Mouse (Mus musculus) kidney, adult 2 months (tissue): ENCODE measurements around the gene Apopt1.

Source experiments
- CTCF ChIP-seq: fragments of 200-500 bp; conservative IDR thresholded peaks from 2 replicates; pipeline ENCODE4 v1.5.1; 2011; ENCODE audit warnings: low read depth, mild to moderate bottlenecking, control low read depth, low read length, moderate library complexity, mixed read lengths; ENCODE audit not compliant: insufficient read depth, insufficient read length
- POLR2A ChIP-seq: fragments of 200-500 bp; IDR thresholded peaks from one replicate; pipeline ENCODE4 v1.6.1; 2011; ENCODE audit warnings: low read depth, low read length, control low read depth

DNA sequence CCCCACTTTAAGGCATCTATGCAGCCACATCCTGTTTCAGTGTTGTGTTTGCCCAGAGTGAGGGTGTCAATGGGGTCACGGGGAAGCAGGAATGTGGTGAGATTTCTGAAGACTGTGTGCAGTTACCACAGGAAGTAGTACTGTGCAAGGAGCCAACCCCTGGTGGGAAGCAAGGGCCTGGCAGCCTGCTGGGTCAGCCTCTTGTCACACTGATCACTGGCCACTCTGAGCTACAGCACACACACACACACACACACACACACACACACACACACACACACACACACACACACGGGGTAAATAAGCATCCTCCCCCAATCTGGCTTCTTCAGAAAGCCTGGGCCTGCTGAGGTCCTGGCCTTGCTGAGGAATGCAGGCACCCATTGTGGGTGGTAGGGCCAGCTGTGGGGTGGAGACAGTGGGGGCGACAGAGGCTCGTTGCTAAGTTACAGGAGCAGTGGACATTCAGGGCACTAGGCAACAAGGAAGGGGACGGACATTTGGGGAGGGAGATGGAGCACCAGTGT lies 21.7 kb upstream of the Apopt1 start:
- TF ChIP-seq POLR2A = no peak
- TF ChIP-seq CTCF = no peak
